Mouse (Mus musculus): ENCODE measurements around the gene Prepl. TPM values are rescaled to one million over a fixed set of nuclear protein-coding genes. Genes with fewer than 3 reads are reported as not detected.

Prepl gene
- total RNA-seq, 2 experiments from 2014 or later: 40.3 to 40.5 TPM

DNA sequence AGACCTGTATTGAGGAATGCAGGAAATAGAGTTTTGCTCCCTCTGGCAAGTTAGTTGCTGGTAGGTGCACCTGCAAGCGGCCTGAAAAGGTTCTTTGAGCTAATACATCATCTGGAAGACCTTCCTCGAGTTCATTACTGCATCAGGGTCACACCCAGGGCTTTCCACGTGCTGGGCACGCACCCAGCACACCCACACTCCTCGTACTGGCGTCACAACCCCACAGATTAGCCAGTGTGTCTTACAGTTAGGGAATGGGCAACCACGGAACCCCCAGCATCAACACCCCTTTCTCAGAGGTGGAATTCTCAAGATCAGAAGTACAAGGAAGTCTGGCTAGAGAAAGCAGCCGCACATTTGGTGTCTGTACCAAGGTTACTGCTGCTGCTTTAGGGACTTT, 65.8 kb downstream of the Prepl start:
- no peak for DNase-seq (ENCODE audit: low spot score in 2 of 2)

DNA sequence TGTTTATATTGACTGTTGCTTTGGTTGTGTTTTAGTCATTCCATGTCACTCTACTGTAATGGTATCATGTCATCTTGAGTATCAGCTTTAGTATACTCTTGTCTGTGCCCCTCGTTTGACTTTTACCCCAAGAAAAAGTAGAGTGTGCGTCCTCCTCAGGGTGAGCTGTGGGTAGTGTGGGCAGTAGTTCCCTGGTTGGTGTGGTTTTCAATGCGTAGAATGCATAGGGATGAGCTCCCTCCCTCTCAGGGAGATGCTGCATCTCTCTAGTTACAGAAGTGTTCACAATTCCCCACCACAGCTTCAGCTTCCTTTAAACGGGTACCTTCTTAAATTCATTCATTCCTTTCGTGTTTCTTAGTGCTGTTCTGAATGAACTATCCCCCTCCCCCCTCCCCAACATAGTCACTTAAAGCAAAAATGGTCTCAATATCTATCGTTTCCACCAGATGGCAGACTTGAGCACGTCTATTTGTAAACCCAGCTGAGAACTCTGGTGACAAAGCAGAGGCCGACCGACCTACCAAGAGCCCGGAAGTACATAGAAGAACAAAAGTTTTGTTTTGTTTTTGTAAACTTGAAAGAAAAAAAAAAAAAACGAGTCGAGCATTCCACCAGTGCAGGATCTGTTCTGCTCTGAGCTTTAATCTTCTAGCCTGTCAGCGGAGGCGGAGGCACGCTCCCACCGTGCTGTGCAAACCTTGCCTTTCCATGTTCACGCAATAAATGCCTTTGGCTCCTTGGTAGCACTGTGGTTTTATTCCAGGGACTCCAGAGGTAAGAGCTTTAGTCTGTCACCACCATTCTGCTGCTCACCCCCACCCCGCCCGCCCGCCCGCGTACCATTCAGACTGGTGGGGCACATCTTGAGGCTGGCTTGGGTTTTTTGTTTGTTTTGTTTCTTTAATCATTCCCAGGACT, 66.5 kb downstream of the Prepl start:
- DNase-seq (ENCODE audit: low spot score in 2 of 2): peak in 1 of 2 experiments; percentile 39

DNA sequence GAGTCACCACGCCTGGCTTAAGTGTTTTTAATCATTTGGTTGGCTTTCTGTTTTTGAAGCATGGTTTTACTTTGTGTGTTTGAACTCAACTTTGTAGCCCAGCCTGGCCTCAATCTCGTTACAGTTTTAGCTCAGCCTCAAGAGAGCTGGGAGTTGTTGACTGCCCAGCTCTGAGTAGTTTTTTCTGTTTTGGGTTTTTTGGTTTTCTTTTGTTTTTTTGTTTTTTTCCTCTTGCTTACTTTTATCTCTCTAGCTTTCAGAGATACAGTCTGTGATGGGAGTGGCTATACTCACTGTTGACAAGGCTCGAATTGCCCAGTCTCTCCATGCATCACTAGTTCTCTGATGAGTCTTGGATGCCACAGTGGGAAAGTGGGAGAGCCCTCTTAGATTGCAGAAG, 69.7 kb downstream of the Prepl start:
- no peak for DNase-seq (ENCODE audit: low spot score in 2 of 2)

- DNase-seq (ENCODE audit: low spot score in 2 of 2): peak in 1 of 2 experiments; percentile 13
Observed at GRCm38 (mm10) chr17:85018794-85019193, 71.2 kb downstream of the Prepl start.

GRCm38 (mm10) chr17:85018344-85018743, 71.7 kb downstream of the Prepl start:
- DNase-seq (ENCODE audit: low spot score in 2 of 2): no peak

GRCm38 (mm10) chr17:85014632-85015031, 75.4 kb downstream of the Prepl start:
- DNase-seq (ENCODE audit: low spot score in 2 of 2): no peak

GRCm38 (mm10) chr17:85013485-85013884, 76.6 kb downstream of the Prepl start:
- DNase-seq (ENCODE audit: low spot score in 2 of 2): no peak

Other genes with a start within 250 kb of the Prepl start
- gene Ppm1b, start 133.5 kb downstream of the Prepl start, total RNA-seq (2021): 100 to 1,000 TPM; 114 to 143 TPM
- under 1 TPM; 0.22 to 0.60 TPM for gene Slc3a1, start 61.9 kb downstream of the Prepl start, total RNA-seq (2021)
- gene Camkmt, start 311 bp upstream of the Prepl start, total RNA-seq (2021): 1 to 10 TPM; 7.4 to 9.0 TPM